Comparison of ENCODE assay signal across 8 mouse cellular contexts in the genomic region with DNA sequence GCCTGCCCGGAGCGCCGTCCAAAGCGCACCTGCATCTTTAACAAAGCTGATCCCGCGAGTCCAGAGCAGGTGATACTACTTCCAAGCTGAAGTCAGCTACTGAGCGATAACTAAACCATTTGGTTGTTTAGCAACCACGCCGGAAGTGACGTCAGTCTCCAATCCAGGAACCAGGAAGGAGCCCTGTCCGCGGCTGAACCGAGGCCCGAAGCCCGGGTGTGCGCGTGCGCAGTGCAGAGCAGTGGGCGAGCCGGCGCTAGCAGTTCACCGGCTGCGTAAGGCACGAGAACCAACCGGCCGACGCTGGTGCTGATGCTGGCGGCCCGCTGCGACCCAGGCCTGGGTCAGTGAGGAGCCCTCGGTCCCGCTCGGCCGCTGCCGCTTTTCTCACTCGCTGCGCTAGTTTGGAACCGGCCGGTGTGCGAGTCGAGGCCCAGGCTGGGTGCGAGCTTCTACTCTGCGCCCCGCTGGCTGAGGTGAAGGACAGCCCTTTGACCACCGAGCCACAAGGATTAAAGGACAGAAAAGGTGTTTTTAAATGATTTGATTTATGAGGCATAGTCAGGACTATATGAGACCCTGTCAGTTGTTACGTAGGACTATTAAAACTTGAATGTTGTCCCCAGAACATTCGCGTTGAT. TPM values are rescaled to one million over a fixed set of nuclear protein-coding genes. Genes with fewer than 3 reads are reported as not detected.
DNase-seq lines count a peak whose midpoint lies in the region; ATAC-seq and TF ChIP-seq lines count a peak whose summit lies in the region.

A gene (minus strand): TSS at position 147 of the 641 bp plus-strand sequence.
A gene (plus strand): TSS at position 195 of the 641 bp plus-strand sequence.

- H3K27me3 ChIP-seq in hindbrain, embryonic 10.5 days (ENCODE audit: insufficient read depth, poor library complexity, severe bottlenecking) = no peaks in the 10 kb centered on the region
- no peaks in the 10 kb centered on the region for H3K27me3 ChIP-seq in lung, postnatal 0 days (replicated peaks; ENCODE audit: insufficient read depth, low read length)

- H3K4me1 ChIP-seq in hindbrain, embryonic 10.5 days (replicated peaks) = peaks cover 16% of the 10 kb centered on the region
- H3K4me1 ChIP-seq in lung, postnatal 0 days (ENCODE audit: insufficient read depth, low read depth, low read length) = peaks cover 3% of the 10 kb centered on the region; the same call in 1 of the 2 replicates

- ATAC-seq in frontal cortex, adult (ENCODE audit: low TSS enrichment) = peak; percentile 97
- peak; percentile 97 for ATAC-seq in lung, postnatal 0 days

- peak; percentile 98 for DNase-seq in MN1 (ENCODE audit: low spot score)
- DNase-seq in cerebellum, adult 9-10 months = peak; percentile 97
- peak; percentile 98 for DNase-seq in hindbrain, embryonic 10.5 days (ENCODE audit: low spot score)
- peak; percentile 98 for DNase-seq in layer of hippocampus, adult 9-11 months
- peak; percentile 99 for DNase-seq in lung, postnatal 0 days (ENCODE audit: low spot score)
- DNase-seq in ovary, postnatal 14 days (ENCODE audit: low spot score) = peak; percentile 97
- peak; percentile 99 for DNase-seq in thymus, postnatal 14 days

- TF ChIP-seq EP300 in lung, postnatal 0 days (IDR thresholded peaks at IDR 0.05) = no peak

- no peaks in the 10 kb centered on the region for H3K9me3 ChIP-seq in hindbrain, embryonic 10.5 days
- no peaks in the 10 kb centered on the region for H3K9me3 ChIP-seq in lung, postnatal 0 days (ENCODE audit: low read length)

- peak within 1 kb of the TSS; percentile 83 for H3K4me3 ChIP-seq in hindbrain, embryonic 10.5 days
- peak within 1 kb of the TSS; percentile 65 for H3K4me3 ChIP-seq in lung, postnatal 0 days (ENCODE audit: low read depth, low read length)

- H3K27ac ChIP-seq in hindbrain, embryonic 10.5 days = peak within 1 kb of the TSS; percentile 93
- peak within 1 kb of the TSS; percentile 85 for H3K27ac ChIP-seq in lung, postnatal 0 days (ENCODE audit: low read length)

- TF ChIP-seq CTCF in lung, postnatal 0 days (IDR thresholded peaks at IDR 0.05) = no peak

- WGBS in hindbrain, embryonic 10.5 days = 2% methylated on average over 48 of the region's 48 CpGs
- under 1% methylated on average over 48 of the region's 48 CpGs for WGBS in lung, postnatal 0 days

- H3K36me3 ChIP-seq in hindbrain, embryonic 10.5 days = peaks cover 50% of the 10 kb centered on the region
- 0 out of 2 replicates have a peak, but pooled peaks cover 5% of the 10 kb centered on the region for H3K36me3 ChIP-seq in lung, postnatal 0 days (ENCODE audit: insufficient read depth, low read length)

- peak within 1 kb of the TSS; percentile 76 for H3K4me2 ChIP-seq in lung, postnatal 0 days (replicated peaks; ENCODE audit: low read depth, low read length)

- H3K9ac ChIP-seq in lung, postnatal 0 days (replicated peaks; ENCODE audit: low read depth) = peak within 1 kb of the TSS; percentile 55

RNA-seq across cellular contexts. Expression of the first gene that starts in this region (rescaled TPM):
- polyA plus RNA-seq in hindbrain, embryonic 10.5 days (2016; fragmentation: Nextera tagmentation; extraction: Ambion mirVana) = 3.0 and 4.0 TPM in 2 replicates
- 2.3 and 2.5 TPM in 2 replicates for polyA plus RNA-seq in lung, postnatal 0 days (2015; fragmentation: Nextera tagmentation; extraction: Ambion mirVana)

RNA-seq across cellular contexts. Expression of the second gene that starts in this region (rescaled TPM):
- polyA plus RNA-seq in hindbrain, embryonic 10.5 days (2016; fragmentation: Nextera tagmentation; extraction: Ambion mirVana) = 28.3 and 30.4 TPM in 2 replicates
- polyA plus RNA-seq in lung, postnatal 0 days (2015; fragmentation: Nextera tagmentation; extraction: Ambion mirVana) = 20.3 and 20.8 TPM in 2 replicates

Comparison
In these comparisons a context has a peak if more than half of its experiments do, and no peak if none do; other contexts are left out.
1. Peak in every context shown above with its lines: DNase-seq, ATAC-seq, H3K4me3 ChIP-seq and H3K27ac ChIP-seq.